Mouse (Mus musculus): ENCODE measurements around the gene Ccl20. TPM values are rescaled to one million over a fixed set of nuclear protein-coding genes. Genes with fewer than 3 reads are reported as not detected.
A peak's percentile ranks its signal among the peaks of the same experiment; 100 is the strongest.

Gene Ccl20
- polyA plus RNA-seq, 1 experiment, result not detected

DNA sequence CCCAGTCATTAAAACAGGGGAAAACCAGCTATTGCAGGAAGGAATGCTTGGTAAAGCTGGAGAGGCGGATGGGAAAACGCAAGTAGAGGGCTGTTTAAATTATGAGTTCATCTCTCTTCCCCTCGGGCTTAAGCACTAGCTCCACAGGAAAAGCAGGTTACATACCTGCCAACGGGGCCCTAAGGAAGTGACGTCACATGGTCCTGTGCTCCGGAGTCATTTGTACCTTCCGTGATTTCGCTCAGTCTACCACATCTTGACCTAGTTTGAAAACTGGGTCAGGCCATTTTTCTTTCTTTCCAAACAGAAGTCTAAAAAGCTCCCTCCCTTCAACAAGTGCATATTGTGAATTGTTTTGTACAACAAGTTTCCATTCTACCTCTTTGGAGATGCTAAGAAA is 21.3 kb downstream of the Ccl20 start:
- DNase-seq (ENCODE audit: extremely low spot score in 1 of 2, low spot score in 1 of 2), result no peak

DNA sequence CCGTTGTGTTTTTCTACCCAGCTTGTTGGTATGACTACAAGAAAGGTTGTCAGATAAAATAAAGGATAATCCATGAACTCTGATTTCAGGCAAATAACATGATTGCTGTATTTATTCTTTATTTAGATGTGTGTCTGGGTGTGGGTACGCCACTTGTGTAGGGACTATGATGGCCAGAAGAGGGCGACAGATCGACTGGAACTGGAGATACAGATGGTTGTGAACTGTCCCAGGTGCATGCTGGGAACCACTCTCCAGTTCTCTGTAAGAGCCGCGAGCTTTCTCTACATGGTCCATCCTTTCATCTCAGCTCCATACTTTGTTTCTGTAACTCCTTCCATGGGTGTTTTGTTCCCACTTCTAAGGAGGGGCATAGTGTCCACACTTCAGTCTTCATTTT is 22.2 kb downstream of the Ccl20 start:
- no peak for DNase-seq (ENCODE audit: extremely low spot score in 1 of 2, low spot score in 1 of 2)

DNA sequence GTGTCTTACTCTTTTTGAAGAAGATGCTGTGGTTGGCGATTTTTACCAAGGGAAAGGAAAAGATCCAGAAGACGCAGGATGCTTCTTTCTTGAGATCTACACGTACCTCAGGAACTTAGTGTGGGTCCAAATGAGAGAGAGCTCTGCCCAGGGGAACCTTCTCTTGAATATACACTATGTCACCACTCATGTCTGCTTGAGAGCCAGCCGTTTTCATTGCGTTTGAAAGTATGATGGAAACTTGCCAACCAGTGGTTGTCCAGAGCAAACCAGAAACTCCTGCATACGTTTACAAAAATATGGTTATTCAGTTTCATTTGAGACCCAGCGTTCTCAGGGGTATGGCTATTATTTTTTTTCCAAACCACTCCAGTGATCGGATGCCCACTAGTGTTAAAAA is 24.9 kb downstream of the Ccl20 start:
- no peak for DNase-seq (ENCODE audit: extremely low spot score in 1 of 2, low spot score in 1 of 2)

DNA sequence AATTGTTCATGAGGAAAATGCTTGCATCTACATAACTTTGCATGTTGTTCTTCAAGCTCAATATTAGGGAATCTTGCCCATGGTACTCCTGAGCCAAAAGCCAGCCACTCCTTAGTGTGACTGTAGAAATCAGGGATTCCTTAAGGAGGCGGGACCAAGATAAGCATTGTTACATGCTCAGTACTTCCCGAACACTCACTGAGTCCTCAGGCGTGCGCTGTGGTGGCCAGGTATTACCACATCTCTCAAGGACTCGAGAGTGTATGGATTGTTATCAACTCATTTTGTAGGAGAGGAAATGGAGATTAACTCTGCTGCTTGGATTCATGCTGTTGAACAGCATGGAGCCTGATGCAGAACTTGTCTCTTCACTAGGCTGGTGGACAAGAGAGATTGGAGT is 25.5 kb downstream of the Ccl20 start:
- no peak for DNase-seq (ENCODE audit: extremely low spot score in 1 of 2, low spot score in 1 of 2)

DNA sequence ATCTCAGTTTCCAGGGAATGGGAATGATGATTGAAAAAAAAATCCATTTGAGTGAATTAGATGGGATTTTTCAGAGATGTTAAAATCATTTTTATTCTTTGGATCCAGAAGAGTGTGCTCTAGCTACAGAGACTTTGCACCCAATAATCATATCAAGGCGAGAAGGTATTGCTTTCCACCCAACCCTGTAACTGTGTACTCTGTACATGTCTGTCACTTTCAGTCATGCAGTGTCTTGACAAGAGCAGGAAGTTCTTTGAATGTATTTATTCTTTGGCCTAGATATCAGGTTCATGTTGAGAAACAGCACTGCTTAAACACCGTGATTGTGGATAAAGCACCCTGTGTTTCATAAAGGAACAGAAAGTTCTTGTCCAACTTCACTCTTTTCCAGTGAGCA is 30.0 kb downstream of the Ccl20 start:
- DNase-seq (ENCODE audit: extremely low spot score in 1 of 2, low spot score in 1 of 2), result no peak

DNA sequence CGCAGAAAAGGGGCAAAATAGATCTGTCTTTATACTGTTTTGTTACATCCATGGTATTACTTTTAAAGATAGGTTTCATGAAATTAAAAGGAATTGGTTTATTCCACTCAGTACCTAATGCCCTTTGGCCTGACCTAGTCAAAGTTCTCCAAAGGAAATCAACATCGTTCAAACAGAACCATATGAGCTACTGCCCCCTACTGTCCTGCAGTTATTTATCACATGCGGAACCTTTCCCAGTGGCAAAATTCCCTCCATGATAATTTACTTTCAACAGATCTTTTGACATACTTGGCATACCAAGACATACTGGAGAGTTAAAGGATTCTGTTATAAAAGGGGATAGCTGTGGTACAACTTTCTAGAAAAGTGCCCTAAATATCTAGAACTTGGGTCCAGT is 33.7 kb downstream of the Ccl20 start:
- DNase-seq (ENCODE audit: extremely low spot score in 1 of 2, low spot score in 1 of 2), result no peak

DNA sequence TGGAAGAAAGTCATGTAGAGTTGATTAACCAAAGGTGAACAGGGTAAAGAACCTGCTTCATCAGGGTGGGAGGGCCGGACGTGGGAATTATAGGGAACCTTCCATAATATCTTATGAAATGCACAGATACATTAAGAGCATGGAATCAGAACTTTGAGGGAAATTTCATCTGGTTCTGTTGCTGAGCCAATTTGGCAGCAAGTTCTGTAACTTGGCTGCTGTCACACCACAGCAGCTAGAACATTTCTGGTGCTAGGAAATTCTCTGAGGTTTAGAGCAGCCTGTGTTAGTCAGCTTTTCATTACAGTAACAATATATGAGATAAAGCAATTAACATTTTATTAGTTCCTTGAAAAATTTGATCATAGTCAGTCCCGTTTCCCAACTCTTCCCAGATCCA is 36.4 kb downstream of the Ccl20 start:
- DNase-seq (ENCODE audit: extremely low spot score in 1 of 2, low spot score in 1 of 2), result peak in 1 of 2 experiments; percentile 62

DNA sequence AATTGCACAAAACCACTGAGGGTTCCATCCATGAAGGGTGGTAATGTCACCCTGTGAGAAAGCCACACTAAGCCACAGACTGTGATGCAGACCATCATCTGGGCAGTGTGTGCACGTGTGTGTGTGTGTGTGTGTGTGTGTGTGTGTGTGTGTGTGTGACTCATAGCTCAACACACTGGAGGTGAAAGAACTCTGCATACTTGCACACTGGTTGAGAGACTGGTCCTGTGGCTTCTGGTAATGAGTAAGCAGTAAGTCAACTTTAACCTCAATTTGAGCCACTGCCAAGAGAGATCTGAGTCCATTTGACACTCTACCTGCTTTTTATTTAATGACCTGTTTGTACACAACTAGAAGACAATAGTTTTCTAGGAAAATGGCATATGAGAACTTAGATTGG is 40.3 kb downstream of the Ccl20 start:
- no peak for DNase-seq (ENCODE audit: extremely low spot score in 1 of 2, low spot score in 1 of 2)

DNA sequence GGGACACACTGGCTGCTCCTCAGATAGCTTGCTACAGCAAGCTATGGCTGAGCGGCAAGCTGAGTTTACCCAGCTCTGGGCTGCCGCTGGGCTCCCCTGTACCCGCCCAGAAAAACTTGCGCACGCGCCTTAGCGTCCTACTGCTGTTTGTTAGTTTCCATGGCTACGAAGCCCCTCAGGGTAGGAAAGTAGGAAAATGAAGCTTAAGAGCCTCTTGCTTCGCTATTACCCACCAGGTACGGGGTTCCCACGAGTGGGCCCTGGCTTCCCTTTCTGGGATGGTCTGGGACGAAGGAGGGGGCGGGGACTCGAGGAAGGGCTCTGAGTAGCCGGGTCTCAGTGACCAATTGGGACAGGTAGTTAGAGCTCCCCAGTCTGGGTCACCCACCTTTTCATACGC is 43.0 kb downstream of the Ccl20 start, which contains the start of gene Daw1:
Daw1 (plus strand) TSS at position 150 of the 400 bp plus-strand sequence.
- peak in 1 of 2 experiments; percentile 67 for DNase-seq (ENCODE audit: extremely low spot score in 1 of 2, low spot score in 1 of 2)

DNA sequence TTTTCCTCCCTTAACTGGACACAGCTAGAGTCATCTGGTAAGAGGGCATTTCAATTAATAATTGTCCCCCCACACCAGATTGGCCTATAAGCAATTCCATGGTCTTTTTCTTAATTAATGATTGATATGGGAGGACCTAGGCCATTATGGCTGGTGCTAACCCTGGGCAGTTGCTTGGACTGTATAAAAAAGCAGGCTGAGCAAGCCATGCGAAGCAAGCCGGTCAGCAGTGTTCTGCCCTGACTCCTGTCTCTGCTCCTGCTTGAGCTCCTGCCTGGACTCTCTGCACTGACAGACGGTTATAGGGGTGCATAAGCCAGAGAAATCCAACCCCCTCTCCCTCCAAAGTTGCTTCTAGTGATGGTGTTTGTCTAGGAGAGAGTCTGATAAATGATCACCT is 45.1 kb downstream of the Ccl20 start:
- DNase-seq (ENCODE audit: extremely low spot score in 1 of 2, low spot score in 1 of 2), result no peak

DNA sequence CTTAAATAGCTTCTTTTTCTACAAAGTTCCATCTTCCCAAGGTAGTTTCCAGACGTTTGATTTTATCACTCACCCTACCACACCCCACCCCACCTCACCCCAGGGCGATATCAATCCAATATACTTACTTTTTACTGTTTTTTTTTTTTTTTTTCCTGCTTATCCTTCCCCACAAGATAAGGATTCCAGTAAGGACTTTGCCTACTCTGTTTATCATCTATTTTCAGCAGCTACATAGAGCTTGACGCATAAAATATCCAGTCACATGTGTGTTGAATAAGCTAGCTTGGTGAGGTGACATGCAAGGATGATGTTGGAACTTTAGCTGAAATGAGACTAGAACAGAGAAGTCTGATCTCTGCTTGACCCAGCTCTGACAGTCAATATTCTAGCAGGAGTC is 47.5 kb downstream of the Ccl20 start:
- DNase-seq (ENCODE audit: extremely low spot score in 1 of 2, low spot score in 1 of 2), result no peak

Other genes with a start within 250 kb of the Ccl20 start
- gene A030005L19Rik, start 203.4 kb upstream of the Ccl20 start, polyA plus RNA-seq (2012; rRNA removed), result 1.5 and 2.2 TPM in 2 replicates
- 0.15 and 0.20 TPM in 2 replicates for gene A030014E15Rik, start 191.8 kb upstream of the Ccl20 start, polyA plus RNA-seq (2012; rRNA removed)
- not detected in 2 replicates for gene Gm6217, start 185.4 kb upstream of the Ccl20 start, polyA plus RNA-seq (2012; rRNA removed)
- not detected in 2 replicates for gene A030003K21Rik, start 173.4 kb upstream of the Ccl20 start, polyA plus RNA-seq (2012; rRNA removed)
- gene Gm7544, start 160.8 kb upstream of the Ccl20 start, polyA plus RNA-seq (2012; rRNA removed), result not detected in 2 replicates
- gene Gm47955, start 156.5 kb upstream of the Ccl20 start, polyA plus RNA-seq (2012; rRNA removed), result not detected in 2 replicates
- gene Gm47959, start 116.2 kb upstream of the Ccl20 start, polyA plus RNA-seq (2012; rRNA removed), result not detected in 2 replicates
- 3.8 and 5.0 TPM in 2 replicates for gene Slc19a3, start 78.3 kb upstream of the Ccl20 start, polyA plus RNA-seq (2012; rRNA removed)
- not detected in 2 replicates for gene Krtap28-10, start 74.3 kb upstream of the Ccl20 start, polyA plus RNA-seq (2012; rRNA removed)
- gene Gm47969, start 71.8 kb upstream of the Ccl20 start, polyA plus RNA-seq (2012; rRNA removed), result 0.14 TPM in 1 of 2 replicates, not detected in the other
- not detected in 2 replicates for gene A030005K14Rik, start 57.4 kb upstream of the Ccl20 start, polyA plus RNA-seq (2012; rRNA removed)
- gene Krtap28-13, start 55.8 kb upstream of the Ccl20 start, polyA plus RNA-seq (2012; rRNA removed), result 0.18 TPM in 1 of 2 replicates, not detected in the other
- gene Daw1, start 43.0 kb downstream of the Ccl20 start, polyA plus RNA-seq (2012; rRNA removed), result 0.44 and 0.48 TPM in 2 replicates